Mouse (Mus musculus): ENCODE results near the gene Mfap5. TPM values are rescaled to one million over a fixed set of nuclear protein-coding genes. Genes with fewer than 3 reads are reported as not detected.

Mfap5 gene
- polyA plus RNA-seq, 1 experiment from 2014 or later: 47.0 TPM

- Histone ChIP-seq H3K4me3 (replicated peaks; ENCODE audit: low read depth, low read length) (no peak overlapping the region), H3K9me3 (replicated peaks; ENCODE audit: low read length) (no peaks in the 10 kb centered on the region), H3K27me3 (ENCODE audit: insufficient read depth, low read length) (no peaks in the 10 kb centered on the region), H3K9ac (ENCODE audit: low read depth, low read length) (no peak overlapping the region), H3K36me3 (ENCODE audit: insufficient read depth, low read length) (no peaks in the 10 kb centered on the region), H3K4me1 (replicated peaks; ENCODE audit: insufficient read depth, low read length) (no peaks in the 10 kb centered on the region), H3K4me2 (ENCODE audit: low read length) (no peak overlapping the region), H3K27ac (no peak overlapping the region)
- 92% methylated on average over 8 of the region's 8 CpGs for WGBS
- TF ChIP-seq CTCF (IDR thresholded peaks at IDR 0.05; ENCODE audit: low read depth): no peak
- ATAC-seq (replicated peaks; ENCODE audit: low FRiP score, low read depth) (0 out of 2 replicates have a peak, but pooled peaks have one; percentile 2), DNase-seq (ENCODE audit: low spot score) (no peak)
These were observed 17.6 kb downstream of the Mfap5 start for GRCm38 (mm10) chr6:122523289-122523688.

GRCm38 (mm10) chr6:122527596-122527995 lies 22.0 kb downstream of the Mfap5 start:
- no peaks in the 10 kb centered on the region for H3K9me3 ChIP-seq (replicated peaks; ENCODE audit: low read length)
- H3K36me3 ChIP-seq (ENCODE audit: insufficient read depth, low read length): no peaks in the 10 kb centered on the region
- no peak overlapping the region for H3K9ac ChIP-seq (ENCODE audit: low read depth, low read length)
- TF ChIP-seq CTCF (IDR thresholded peaks at IDR 0.05; ENCODE audit: low read depth): no peak
- H3K4me3 ChIP-seq (replicated peaks; ENCODE audit: low read depth, low read length): no peak overlapping the region
- H3K27me3 ChIP-seq (ENCODE audit: insufficient read depth, low read length): no peaks in the 10 kb centered on the region
- WGBS: 20% methylated on average over 12 of the region's 12 CpGs
- no peak overlapping the region for H3K4me2 ChIP-seq (ENCODE audit: low read length)
- no peaks in the 10 kb centered on the region for H3K4me1 ChIP-seq (replicated peaks; ENCODE audit: insufficient read depth, low read length)
- ATAC-seq (replicated peaks; ENCODE audit: low FRiP score, low read depth): no peak
- no peak overlapping the region for H3K27ac ChIP-seq
- DNase-seq (ENCODE audit: low spot score): no peak

GRCm38 (mm10) chr6:122528136-122528535 lies 22.5 kb downstream of the Mfap5 start:
- 87% methylated on average over 11 of the region's 11 CpGs for WGBS
- Histone ChIP-seq H3K9ac (ENCODE audit: low read depth, low read length) (no peak overlapping the region), H3K4me3 (replicated peaks; ENCODE audit: low read depth, low read length) (no peak overlapping the region), H3K9me3 (replicated peaks; ENCODE audit: low read length) (no peaks in the 10 kb centered on the region), H3K4me2 (ENCODE audit: low read length) (no peak overlapping the region), H3K27me3 (ENCODE audit: insufficient read depth, low read length) (no peaks in the 10 kb centered on the region), H3K4me1 (replicated peaks; ENCODE audit: insufficient read depth, low read length) (no peaks in the 10 kb centered on the region), H3K27ac (no peak overlapping the region), H3K36me3 (ENCODE audit: insufficient read depth, low read length) (no peaks in the 10 kb centered on the region)
- ATAC-seq (replicated peaks; ENCODE audit: low FRiP score, low read depth) (no peak), DNase-seq (ENCODE audit: low spot score) (no peak)
- no peak for TF ChIP-seq CTCF (IDR thresholded peaks at IDR 0.05; ENCODE audit: low read depth)

DNA sequence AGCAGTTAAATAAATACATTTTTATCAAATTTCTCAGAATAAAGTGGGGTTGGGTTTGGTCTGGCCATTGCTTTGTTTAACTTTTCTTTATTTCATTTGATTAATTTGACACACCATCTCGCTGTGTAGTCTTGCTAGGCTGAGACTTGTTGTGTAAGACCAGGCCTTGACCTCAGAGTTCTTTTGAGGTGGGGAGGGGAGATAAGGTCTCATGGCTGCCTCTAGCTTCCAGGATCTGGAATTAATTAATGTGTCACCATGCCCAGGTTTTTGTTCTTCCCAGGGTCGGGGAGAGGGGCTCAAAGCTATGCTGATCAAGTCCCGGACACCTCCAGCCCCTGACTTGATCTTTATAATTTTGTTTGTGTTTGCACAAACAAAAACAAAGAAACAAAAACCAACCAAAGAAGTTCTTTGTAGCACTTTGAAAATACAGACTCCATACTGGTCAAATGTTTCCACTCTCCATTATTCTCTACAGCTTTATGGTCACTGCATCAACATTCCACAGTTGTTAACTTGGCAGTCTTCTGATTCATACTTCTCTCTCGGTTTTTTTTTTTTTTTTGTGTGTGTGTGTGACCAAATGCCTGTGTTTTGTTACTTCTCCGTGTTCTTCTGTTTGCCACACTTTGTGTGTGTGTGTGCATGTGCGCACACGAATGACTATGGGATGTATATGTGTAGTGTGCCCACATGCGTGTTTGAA lies 26.0 kb downstream of the Mfap5 start:
- WGBS: 61% methylated on average over 8 of the region's 8 CpGs
- no peak for ATAC-seq (replicated peaks; ENCODE audit: low FRiP score, low read depth)

DNA sequence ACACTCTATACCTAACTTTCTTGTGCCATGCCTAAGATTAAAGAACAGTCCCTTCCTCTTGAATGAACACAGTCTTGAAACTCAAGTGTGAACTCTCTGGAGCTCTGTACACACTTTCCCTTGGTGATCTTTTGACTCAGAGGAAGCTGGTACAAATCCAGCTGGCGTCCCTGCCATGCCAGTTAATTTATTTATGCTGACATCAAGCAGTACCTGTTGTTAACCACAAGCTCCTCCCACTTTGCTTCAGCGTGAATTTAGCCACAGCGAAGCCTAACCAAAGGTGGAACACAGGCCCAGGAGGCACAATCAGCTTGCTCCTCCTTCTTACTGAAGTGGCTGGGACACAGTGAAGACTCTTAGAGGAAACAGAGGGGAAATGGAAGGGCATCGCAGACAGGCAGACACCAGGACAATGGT lies 27.2 kb downstream of the Mfap5 start:
- TF ChIP-seq CTCF (IDR thresholded peaks at IDR 0.05; ENCODE audit: low read depth): no peak
- Histone ChIP-seq H3K4me1 (replicated peaks; ENCODE audit: insufficient read depth, low read length) (no peaks in the 10 kb centered on the region), H3K27me3 (ENCODE audit: insufficient read depth, low read length) (no peaks in the 10 kb centered on the region), H3K4me3 (replicated peaks; ENCODE audit: low read depth, low read length) (no peak overlapping the region), H3K9me3 (replicated peaks; ENCODE audit: low read length) (no peaks in the 10 kb centered on the region), H3K4me2 (ENCODE audit: low read length) (peak overlapping the region; percentile 41), H3K27ac (no peak overlapping the region), H3K36me3 (ENCODE audit: insufficient read depth, low read length) (no peaks in the 10 kb centered on the region), H3K9ac (ENCODE audit: low read depth, low read length) (0 out of 2 replicates have a peak overlapping the region, but pooled peaks have one; percentile 37)
- peak; percentile 73; the same call in 1 of the 2 replicates for ATAC-seq (replicated peaks; ENCODE audit: low FRiP score, low read depth)
- DNase-seq (ENCODE audit: low spot score): peak; percentile 44
- WGBS: 11% methylated on average over 4 of the region's 4 CpGs

More for the DNA sequence above, 26.0 kb downstream of the Mfap5 start:
- Histone ChIP-seq H3K4me1 (replicated peaks; ENCODE audit: insufficient read depth, low read length) (no peaks in the 10 kb centered on the region), H3K4me2 (ENCODE audit: low read length) (no peak overlapping the region), H3K4me3 (replicated peaks; ENCODE audit: low read depth, low read length) (no peak overlapping the region), H3K27ac (peak overlapping the region; percentile 72), H3K9ac (ENCODE audit: low read depth, low read length) (no peak overlapping the region), H3K9me3 (replicated peaks; ENCODE audit: low read length) (no peaks in the 10 kb centered on the region), H3K27me3 (ENCODE audit: insufficient read depth, low read length) (no peaks in the 10 kb centered on the region), H3K36me3 (ENCODE audit: insufficient read depth, low read length) (no peaks in the 10 kb centered on the region)
- TF ChIP-seq CTCF (IDR thresholded peaks at IDR 0.05; ENCODE audit: low read depth): no peak
- peak; percentile 74 for DNase-seq (ENCODE audit: low spot score)

DNA sequence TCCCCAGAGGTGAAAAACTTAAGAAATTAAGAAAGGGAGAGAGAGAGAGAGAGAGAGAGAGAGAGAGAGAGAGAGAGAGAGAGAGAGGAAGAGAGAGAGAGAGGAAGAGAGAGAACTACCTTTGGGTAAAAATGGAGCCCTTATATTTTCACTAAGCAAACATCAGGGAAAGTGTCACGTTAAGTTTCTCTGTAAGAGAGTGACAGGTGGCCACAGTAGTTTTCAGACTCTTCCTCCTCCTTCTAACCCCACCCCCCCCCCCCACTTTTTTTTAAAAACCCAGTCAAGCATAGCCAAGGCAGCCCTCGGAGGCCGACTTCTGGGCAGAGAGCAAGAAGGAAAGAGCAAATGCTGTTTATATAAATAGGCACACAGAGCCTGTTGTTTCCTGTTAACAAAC lies 28.4 kb downstream of the Mfap5 start:
- no peaks in the 10 kb centered on the region for H3K27me3 ChIP-seq (ENCODE audit: insufficient read depth, low read length)
- DNase-seq (ENCODE audit: low spot score) (no peak), ATAC-seq (replicated peaks; ENCODE audit: low FRiP score, low read depth) (no peak)
- H3K27ac ChIP-seq: no peak overlapping the region
- H3K4me2 ChIP-seq (ENCODE audit: low read length): no peak overlapping the region
- H3K9ac ChIP-seq (ENCODE audit: low read depth, low read length): no peak overlapping the region
- 16% methylated on average over 3 of the region's 3 CpGs for WGBS
- no peak overlapping the region for H3K4me3 ChIP-seq (replicated peaks; ENCODE audit: low read depth, low read length)
- no peak for TF ChIP-seq CTCF (IDR thresholded peaks at IDR 0.05; ENCODE audit: low read depth)
- H3K36me3 ChIP-seq (ENCODE audit: insufficient read depth, low read length): no peaks in the 10 kb centered on the region
- no peaks in the 10 kb centered on the region for H3K4me1 ChIP-seq (replicated peaks; ENCODE audit: insufficient read depth, low read length)
- H3K9me3 ChIP-seq (replicated peaks; ENCODE audit: low read length): no peaks in the 10 kb centered on the region
